Mouse (Mus musculus): Measurements from ENCODE around the gene Msantd1.

The Msantd1 gene

DNA sequence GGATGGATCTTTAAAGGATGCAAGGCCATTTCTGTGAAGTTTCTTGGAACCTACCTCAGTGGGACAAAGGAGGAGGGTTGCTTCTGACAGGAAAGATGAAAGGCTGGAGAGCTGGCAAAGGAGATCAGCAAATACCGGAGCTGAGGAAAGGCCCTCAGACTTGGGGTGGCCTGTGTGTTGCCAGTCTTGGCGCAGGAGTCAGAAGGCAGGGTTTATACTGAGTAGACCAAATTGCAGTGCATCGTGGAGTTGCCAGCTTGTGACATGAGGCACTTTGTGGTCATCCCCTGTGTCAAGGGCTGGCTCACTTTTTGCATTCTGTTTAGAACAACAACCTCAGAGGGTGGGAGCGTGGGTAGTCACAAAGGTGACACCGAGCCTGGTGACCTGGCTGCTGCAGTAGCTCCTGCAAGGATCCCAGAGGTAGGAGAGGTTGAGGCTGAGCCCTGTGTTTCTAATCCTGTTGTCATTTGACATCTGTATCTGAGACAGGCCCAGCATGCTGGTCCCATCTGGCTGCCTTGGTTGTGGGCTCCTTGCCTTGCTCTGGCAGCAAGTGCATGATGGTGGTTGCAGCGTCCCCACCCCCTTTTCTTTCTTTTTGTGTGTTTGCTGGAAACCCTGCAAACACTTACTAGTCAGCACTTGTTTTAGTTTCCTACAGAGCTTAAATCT, 42.8 kb downstream of the Msantd1 start:
- ChIA-PET POLR2A (interaction anchor here in 3 of 4 experiments (0.7 to 2.7 kb wide), 8 partner anchors 10 to 624 kb away, joined by 3 to 37 read pairs (median 10); partner anchors contain the start of genes Lrpap1 (in 2 of the 3), Grk4 (in 1 of the 3), Nop14 (in 1 of the 3) and Trmt44 (in 1 of the 3)), CTCF (interaction anchor here in 2 of 4 experiments (2.1 to 2.6 kb wide), 2 partner anchors 35 to 39 kb away, joined by 7 read pairs; no protein-coding TSS in a partner anchor)

DNA sequence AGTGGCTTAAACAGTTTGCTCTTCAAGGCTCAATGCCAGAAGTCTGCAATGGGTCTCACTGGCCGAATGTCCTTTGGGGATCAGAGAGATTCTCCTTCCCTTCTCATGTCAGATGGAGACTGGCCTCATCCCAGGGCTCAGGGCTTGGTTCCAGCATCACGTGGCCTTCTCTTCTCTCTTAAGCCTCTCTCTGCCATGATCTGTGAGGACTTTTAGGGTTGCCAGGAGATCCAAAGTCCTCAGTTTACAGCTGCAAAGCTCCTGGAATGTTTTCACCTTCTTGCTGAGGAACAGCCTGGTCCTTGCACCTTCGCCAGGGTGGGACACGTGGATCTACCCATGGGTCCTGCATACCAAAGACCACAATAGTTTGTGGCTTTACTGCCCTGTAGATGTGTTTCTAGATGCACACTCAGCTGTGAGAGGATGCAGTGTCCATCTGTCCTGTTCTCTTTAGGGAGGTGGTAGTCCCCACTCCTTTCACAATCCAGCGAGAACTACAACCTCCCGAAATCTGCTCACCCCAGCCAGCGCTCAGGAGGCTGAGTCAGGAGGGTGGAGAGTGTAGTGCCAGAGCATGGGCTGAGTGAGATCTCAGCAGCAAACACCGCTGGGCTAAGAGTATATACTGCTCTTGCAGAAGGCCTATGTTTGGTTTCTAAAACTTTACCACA, 43.5 kb downstream of the Msantd1 start:
- CTCF ChIA-PET = no interaction called here
- POLR2A ChIA-PET = interaction anchor here in 3 of 4 experiments (0.7 to 2.6 kb wide), 7 partner anchors 12 to 624 kb away, joined by 3 to 11 read pairs (median 3); partner anchors contain the start of gene Trmt44 (in 1 of the 3)

GRCm38 (mm10) chr5:34954508-34954907, 46.7 kb downstream of the Msantd1 start:
- POLR2A ChIA-PET = interaction anchor here in 2 of 4 experiments (0.6 to 1.2 kb wide), 2 partner anchors 150 to 613 kb away, joined by 4 to 6 read pairs; no protein-coding TSS in a partner anchor
- CTCF ChIA-PET = no interaction called here

- POLR2A ChIA-PET = interaction anchor here in 1 of 4 experiments (1.2 kb wide), 1 partner anchor 149 kb away, joined by 4 read pairs; no protein-coding TSS in a partner anchor
- CTCF ChIA-PET = interaction anchor here in 1 of 4 experiments (1.3 kb wide), 1 partner anchor 30 kb away, joined by 4 read pairs; no protein-coding TSS in a partner anchor
Measured at GRCm38 (mm10) chr5:34955630-34956029, 47.8 kb downstream of the Msantd1 start.

DNA sequence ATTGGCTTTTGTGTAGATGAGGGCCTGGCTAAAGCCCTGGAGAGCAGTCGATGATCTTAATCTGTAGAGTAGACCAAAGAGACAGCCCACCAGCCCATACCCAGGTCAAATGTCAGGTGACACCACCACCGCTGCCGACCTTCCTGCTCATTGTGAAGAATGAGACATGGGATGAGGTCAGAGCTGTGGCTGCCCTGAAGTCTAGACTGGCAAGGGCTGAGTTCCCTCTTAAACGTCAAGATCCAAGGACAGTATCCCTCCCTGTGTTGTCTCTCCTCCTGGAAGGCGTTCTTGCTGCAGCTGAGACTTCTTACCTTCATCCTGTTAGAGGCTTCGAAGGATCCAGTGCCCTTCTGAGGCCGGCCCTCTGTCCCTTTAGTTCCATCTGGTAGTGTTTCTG, 48.3 kb downstream of the Msantd1 start:
- CTCF ChIA-PET = interaction anchor here in 2 of 4 experiments (0.5 to 1.3 kb wide), 2 partner anchors 12 to 29 kb away, joined by 4 to 7 read pairs; no protein-coding TSS in a partner anchor
- POLR2A ChIA-PET = no interaction called here

DNA sequence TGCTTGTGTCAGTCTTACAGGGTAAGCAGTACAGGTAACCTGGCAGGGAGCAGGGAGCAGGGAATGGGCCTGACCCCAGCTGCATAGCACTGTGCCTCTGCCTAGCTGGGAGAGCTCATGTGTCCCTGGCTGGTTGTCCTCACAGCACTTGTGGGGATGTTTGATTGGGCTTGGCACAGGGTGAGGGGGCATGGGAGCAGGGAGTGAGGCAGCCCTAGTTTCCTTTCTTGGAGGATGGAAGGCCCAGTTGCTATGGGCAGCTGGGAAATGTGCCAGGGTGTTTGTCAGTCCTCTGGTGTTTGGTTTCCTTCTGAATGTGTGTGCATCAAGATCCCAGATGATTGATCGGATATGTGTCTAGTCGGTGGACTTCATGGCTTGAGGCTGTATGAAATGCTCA, 49.2 kb downstream of the Msantd1 start:
- POLR2A ChIA-PET = interaction anchor here in 3 of 4 experiments (0.5 to 1.3 kb wide), 4 partner anchors 8 to 148 kb away, joined by 3 to 5 read pairs (median 4); partner anchors contain the start of gene Rgs12 (in 1 of the 3)
- CTCF ChIA-PET = interaction anchor here in 1 of 4 experiments (1.3 kb wide), 1 partner anchor 28 kb away, joined by 4 read pairs; no protein-coding TSS in a partner anchor

- POLR2A ChIA-PET = interaction anchor here in 3 of 4 experiments (0.6 to 1.9 kb wide), 7 partner anchors 10 to 31 kb away, joined by 3 to 9 read pairs (median 3); partner anchors contain the start of gene Rgs12 (in 2 of the 3)
- CTCF ChIA-PET = interaction anchor here in 1 of 4 experiments (1.0 kb wide), 1 partner anchor 26 kb away, joined by 3 read pairs; no protein-coding TSS in a partner anchor
Measured at GRCm38 (mm10) chr5:34960021-34960420, 52.2 kb downstream of the Msantd1 start.

GRCm38 (mm10) chr5:34965531-34965930, 57.7 kb downstream of the Msantd1 start:
- CTCF ChIA-PET = interaction anchor here in 1 of 4 experiments (1.0 kb wide), 1 partner anchor 11 kb away, joined by 6 read pairs; no protein-coding TSS in a partner anchor
- POLR2A ChIA-PET = interaction anchor here in 2 of 4 experiments (1.2 to 1.8 kb wide), 2 partner anchors 14 to 17 kb away, joined by 3 to 7 read pairs; partner anchors contain the start of gene Rgs12 (in 1 of the 2)

GRCm38 (mm10) chr5:34968386-34968785, 60.6 kb downstream of the Msantd1 start:
- CTCF ChIA-PET = interaction anchor here in 3 of 4 experiments (0.6 to 0.7 kb wide), 5 partner anchors 12 to 581 kb away, joined by 3 to 9 read pairs (median 3); no protein-coding TSS in a partner anchor
- POLR2A ChIA-PET = interaction anchor here in 1 of 4 experiments (1.0 kb wide), 1 partner anchor 20 kb away, joined by 3 read pairs; the partner anchor contains the start of gene Rgs12

DNA sequence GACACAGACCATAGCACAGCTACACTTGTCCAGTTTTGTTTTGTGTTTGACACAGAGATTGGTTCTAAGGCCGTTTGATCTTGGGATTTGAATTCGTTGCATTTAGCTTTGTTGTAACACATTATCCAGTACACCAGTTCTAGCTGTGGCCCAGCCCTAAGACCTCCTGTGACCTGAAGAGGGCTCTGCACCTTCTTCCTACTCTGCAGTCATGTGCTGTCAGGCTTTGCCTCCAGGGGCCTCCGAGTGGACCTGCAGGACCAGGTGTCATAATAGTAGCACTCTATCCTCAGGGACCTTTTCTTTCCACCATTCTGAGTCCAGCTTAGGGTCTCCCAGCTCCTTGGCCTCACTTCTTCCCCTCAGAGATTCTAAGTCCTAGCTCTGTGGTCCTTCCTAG, 64.7 kb downstream of the Msantd1 start:
- ChIA-PET POLR2A (interaction anchor here in 2 of 4 experiments (0.5 to 1.3 kb wide), 4 partner anchors 9 to 422 kb away, joined by 3 to 5 read pairs (median 4); partner anchors contain the start of gene Rgs12 (in 1 of the 2)), CTCF (interaction anchor here in 1 of 4 experiments (1.3 kb wide), 1 partner anchor 13 kb away, joined by 3 read pairs; no protein-coding TSS in a partner anchor)

All from embryonic stem cell, embryonic (primary cell).